Mouse (Mus musculus) small intestine, adult 2 months (tissue): ENCODE results near the gene Plau.

Experiments
- CTCF ChIP-seq: fragments of 200-500 bp; IDR thresholded peaks from 2 replicates; pipeline ENCODE4 v1.5.1; 2012; ENCODE audit warnings: low read depth, mild to moderate bottlenecking, control low read depth, inconsistent platforms, low read length, moderate library complexity, mixed read lengths; ENCODE audit not compliant: insufficient replicate concordance, insufficient read length; ENCODE audit errors: extremely low read depth
- POLR2A ChIP-seq: fragments of 200-500 bp; IDR thresholded peaks from 2 replicates; pipeline ENCODE4 v1.6.1; 2012; ENCODE audit warnings: low read depth, mild to moderate bottlenecking, control low read depth, inconsistent platforms, low read length, moderate library complexity

GRCm38 (mm10) chr14:20806116-20806840 is 30.2 kb upstream of the Plau start:
- no peak for TF ChIP-seq POLR2A
- no peak for TF ChIP-seq CTCF
